Mouse (Mus musculus): ENCODE measurements around the gene BC017158.

GRCm38 (mm10) chr7:128319140-128319539 is 21.2 kb upstream of the BC017158 start:
- no peak for TF ChIP-seq POLR2A (IDR thresholded peaks at IDR 0.05; ENCODE audit: borderline replicate concordance, low read depth, low read length)
- TF ChIP-seq CTCF (IDR thresholded peaks at IDR 0.05; ENCODE audit: low read depth, low read length) = no peak
